ENCODE assay signal across 11 mouse cellular contexts in the genomic region with DNA sequence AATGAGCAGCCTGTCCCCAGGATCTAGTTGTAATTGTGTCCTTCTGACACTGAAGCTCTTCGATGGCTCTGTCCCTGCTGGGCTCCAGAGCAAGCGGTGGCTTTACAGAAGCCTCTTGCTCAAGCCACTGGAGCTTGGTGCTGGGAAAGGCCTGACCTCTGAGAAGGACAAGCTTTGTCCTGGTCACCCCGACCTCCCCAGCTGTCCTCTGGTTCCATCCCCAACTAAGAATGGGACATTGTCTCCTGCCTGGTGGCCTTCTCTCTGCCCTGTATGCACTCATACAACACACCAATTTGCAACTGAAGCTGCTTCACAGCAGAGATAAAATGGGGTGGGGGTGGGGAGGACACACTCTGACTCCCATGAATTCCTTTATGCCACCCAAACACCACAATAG. TPM values are rescaled to one million over a fixed set of nuclear protein-coding genes. Genes with fewer than 3 reads are reported as not detected.
DNase-seq lines count a peak whose midpoint lies in the region; ATAC-seq lines count a peak whose summit lies in the region.
"Had no signal": no experiment of that assay in that cellular context is flagged by ENCODE, and none has a peak within 500 bp of the region (broad histone marks: within the 10 kb centered on the region; RNA-seq: fewer than 3 reads in every experiment).

No protein-coding gene starts in this region.

- peaks cover 38% of the 10 kb centered on the region for H3K36me3 ChIP-seq in heart, embryonic 13.5 days
- peaks cover 30% of the 10 kb centered on the region for H3K36me3 ChIP-seq in embryonic facial prominence, embryonic 15.5 days
- peaks cover 55% of the 10 kb centered on the region for H3K36me3 ChIP-seq in midbrain, embryonic 10.5 days

- peaks cover 37% of the 10 kb centered on the region for H3K4me1 ChIP-seq in heart, embryonic 13.5 days
- peaks cover 44% of the 10 kb centered on the region for H3K4me1 ChIP-seq in embryonic facial prominence, embryonic 15.5 days
- H3K4me1 ChIP-seq in midbrain, embryonic 10.5 days: peaks cover 61% of the 10 kb centered on the region

- 0 out of 2 replicates have a peak overlapping the region, but pooled peaks have one; percentile 4 for H3K9ac ChIP-seq in heart, embryonic 13.5 days
- no peak overlapping the region for H3K9ac ChIP-seq in embryonic facial prominence, embryonic 15.5 days

- ATAC-seq in heart, embryonic 13.5 days (ENCODE audit: extremely low read depth, insufficient number of reproducible peaks, low FRiP score, low TSS enrichment): no peak
- ATAC-seq in embryonic facial prominence, embryonic 15.5 days (ENCODE audit: insufficient number of reproducible peaks, low FRiP score, low TSS enrichment, low read depth): no peak

- 56% methylated on average over 3 of the region's 3 CpGs for WGBS in heart, embryonic 13.5 days
- WGBS in embryonic facial prominence, embryonic 15.5 days: 39% methylated on average over 3 of the region's 3 CpGs
- 36% methylated on average over 3 of the region's 3 CpGs for WGBS in midbrain, embryonic 10.5 days

- H3K27me3 ChIP-seq in heart, embryonic 13.5 days (replicated peaks): no peaks in the 10 kb centered on the region
- no peaks in the 10 kb centered on the region for H3K27me3 ChIP-seq in embryonic facial prominence, embryonic 15.5 days
- no peaks in the 10 kb centered on the region for H3K27me3 ChIP-seq in midbrain, embryonic 10.5 days (ENCODE audit: low read depth, poor library complexity, severe bottlenecking)

- H3K4me2 ChIP-seq in heart, embryonic 13.5 days: no peak overlapping the region
- no peak overlapping the region for H3K4me2 ChIP-seq in embryonic facial prominence, embryonic 15.5 days (replicated peaks)

- no peaks in the 10 kb centered on the region for H3K9me3 ChIP-seq in heart, embryonic 13.5 days
- no peaks in the 10 kb centered on the region for H3K9me3 ChIP-seq in embryonic facial prominence, embryonic 15.5 days (replicated peaks)
- no peaks in the 10 kb centered on the region for H3K9me3 ChIP-seq in midbrain, embryonic 10.5 days (replicated peaks)
- H3K9me3 ChIP-seq: G1E had no signal

- no peak for DNase-seq in heart, postnatal 4 days
- peak; percentile 79 for DNase-seq in Muller cell, postnatal 12 days (ENCODE audit: inconsistent ontology term)
- DNase-seq in midbrain, embryonic 10.5 days (ENCODE audit: low spot score): peak; percentile 51
- no peak for DNase-seq in c-Kit-positive CD71-positive TER-119-positive erythroid progenitor cells, embryonic 14.5 days (ENCODE audit: low spot score)
- DNase-seq in adrenal gland, adult 8-10 months: no peak
- DNase-seq in frontal cortex, adult 2 months (ENCODE audit: extremely low spot score in 1 of 2, low spot score in 1 of 2): no peak
- DNase-seq: adrenal gland, postnatal 25 days; lung, adult 18-20 months had no signal

- peak overlapping the region; percentile 46 for H3K27ac ChIP-seq in heart, embryonic 13.5 days (replicated peaks)
- 0 out of 2 replicates have a peak overlapping the region, but pooled peaks have one; percentile 22 for H3K27ac ChIP-seq in embryonic facial prominence, embryonic 15.5 days (replicated peaks)
- H3K27ac ChIP-seq in midbrain, embryonic 10.5 days (replicated peaks): peak overlapping the region; percentile 79

- H3K4me3 ChIP-seq in heart, embryonic 13.5 days: no peak overlapping the region
- H3K4me3 ChIP-seq in embryonic facial prominence, embryonic 15.5 days (replicated peaks): no peak overlapping the region
- no peak overlapping the region for H3K4me3 ChIP-seq in midbrain, embryonic 10.5 days

RNA-seq across cellular contexts. Expression of gene Rgma, which starts 48.9 kb away (rescaled TPM):
- polyA plus RNA-seq in heart, embryonic 13.5 days (2015; fragmentation: Nextera tagmentation; extraction: Ambion mirVana): 2.8 and 3.8 TPM in 2 replicates
- 10 to 100 TPM; 36.1 to 38.8 TPM for total RNA-seq in heart, postnatal 4 days (2021)
- 23.0 and 24.1 TPM in 2 replicates for polyA plus RNA-seq in embryonic facial prominence, embryonic 15.5 days (2015; fragmentation: Nextera tagmentation; extraction: Ambion mirVana)
- 51.2 and 65.4 TPM in 2 replicates for polyA plus RNA-seq in midbrain, embryonic 10.5 days (2016; fragmentation: Nextera tagmentation; extraction: Ambion mirVana)
- total RNA-seq in adrenal gland, adult 8-10 months (2022): 10 to 100 TPM; 12.8 to 16.1 (median 14.0) TPM
- polyA plus RNA-seq in frontal cortex, adult 2 months (2012; rRNA removed): 27.9 and 31.7 TPM in 2 replicates
- polyA plus RNA-seq: G1E had no signal

Comparison
In these comparisons a context has a peak if more than half of its experiments do, and no peak if none do; other contexts are left out.
1. H3K27ac ChIP-seq: peak in every context shown above with its lines; median percentile 79 in midbrain, embryonic 10.5 days; 46 in heart, embryonic 13.5 days; 22 in embryonic facial prominence, embryonic 15.5 days.
2. DNase-seq: peak in Muller cell, postnatal 12 days (single experiment) and midbrain, embryonic 10.5 days (single experiment); none in heart, postnatal 4 days (single experiment), c-Kit-positive CD71-positive TER-119-positive erythroid progenitor cells, embryonic 14.5 days (single experiment), adrenal gland, adult 8-10 months (single experiment) and frontal cortex, adult 2 months (0 of 2).